Mouse (Mus musculus): ENCODE data around the gene Isy1. TPM values are rescaled to one million over a fixed set of nuclear protein-coding genes. Genes with fewer than 3 reads are reported as not detected.
"Not testable (repeated sequence)": the region's sequence is repeated elsewhere in the genome, so short reads cannot be mapped to it uniquely, and the experiment has no call there.

The Isy1 gene
- polyA plus RNA-seq, 1 experiment from 2014 or later: 50.7 TPM

- 85% methylated on average over 11 of the region's 11 CpGs for WGBS
- Histone ChIP-seq H3K4me3 (no peak overlapping the region), H3K9me3 (peaks cover 4% of the 10 kb centered on the region; the same call in 1 of the 2 replicates), H3K27ac (no peak overlapping the region), H3K4me1 (replicated peaks) (no peaks in the 10 kb centered on the region), H3K27me3 (ENCODE audit: insufficient read depth, poor library complexity, severe bottlenecking) (no peaks in the 10 kb centered on the region), H3K36me3 (no peaks in the 10 kb centered on the region)
- DNase-seq (ENCODE audit: low spot score): no peak
Measured at GRCm38 (mm10) chr6:87779174-87780165, 59.1 kb downstream of the Isy1 start.

- H3K4me1 ChIP-seq (replicated peaks): no peaks in the 10 kb centered on the region
- H3K27me3 ChIP-seq (ENCODE audit: insufficient read depth, poor library complexity, severe bottlenecking): no peaks in the 10 kb centered on the region
- no peak overlapping the region; the same call in 1 of the 2 replicates for H3K27ac ChIP-seq
- no peak for DNase-seq (ENCODE audit: low spot score)
- peaks cover 4% of the 10 kb centered on the region; the same call in 1 of the 2 replicates for H3K9me3 ChIP-seq
- H3K36me3 ChIP-seq: no peaks in the 10 kb centered on the region
- 82% methylated on average over 11 of the region's 11 CpGs for WGBS
- no peak overlapping the region for H3K4me3 ChIP-seq
Measured at GRCm38 (mm10) chr6:87778294-87779173, 60.1 kb downstream of the Isy1 start.

GRCm38 (mm10) chr6:87777842-87778241 is 60.8 kb downstream of the Isy1 start, which contains the start of gene Gp9:
Gene Gp9, plus strand, starts transcription at chr6:87778072.
- no peaks in the 10 kb centered on the region for H3K36me3 ChIP-seq
- no peak within 1 kb of the TSS for H3K4me3 ChIP-seq
- peaks cover 4% of the 10 kb centered on the region; the same call in 1 of the 2 replicates for H3K9me3 ChIP-seq
- H3K4me1 ChIP-seq (replicated peaks): no peaks in the 10 kb centered on the region
- 72% methylated on average over 2 of the region's 2 CpGs for WGBS
- H3K27me3 ChIP-seq (ENCODE audit: insufficient read depth, poor library complexity, severe bottlenecking): no peaks in the 10 kb centered on the region
- DNase-seq (ENCODE audit: low spot score): no peak
- no peak within 1 kb of the TSS; the same call in 1 of the 2 replicates for H3K27ac ChIP-seq

GRCm38 (mm10) chr6:87776663-87777062 is 61.9 kb downstream of the Isy1 start:
- 78% methylated on average over 1 of the region's 1 CpGs for WGBS
- Histone ChIP-seq H3K36me3 (no peaks in the 10 kb centered on the region), H3K4me1 (replicated peaks) (no peaks in the 10 kb centered on the region), H3K4me3 (no peak overlapping the region), H3K27me3 (ENCODE audit: insufficient read depth, poor library complexity, severe bottlenecking) (no peaks in the 10 kb centered on the region), H3K9me3 (peaks cover 4% of the 10 kb centered on the region; the same call in 1 of the 2 replicates), H3K27ac (no peak overlapping the region)
- DNase-seq (ENCODE audit: low spot score): no peak

GRCm38 (mm10) chr6:87775588-87776245 is 62.9 kb downstream of the Isy1 start:
- Histone ChIP-seq H3K27me3 (ENCODE audit: insufficient read depth, poor library complexity, severe bottlenecking) (no peaks in the 10 kb centered on the region), H3K4me3 (no peak overlapping the region), H3K9me3 (peaks cover 4% of the 10 kb centered on the region; the same call in 1 of the 2 replicates), H3K36me3 (no peaks in the 10 kb centered on the region), H3K4me1 (replicated peaks) (no peaks in the 10 kb centered on the region), H3K27ac (no peak overlapping the region)
- WGBS: 80% methylated on average over 3 of the region's 3 CpGs
- no peak for DNase-seq (ENCODE audit: low spot score)

- H3K27ac ChIP-seq: no peak overlapping the region
- no peak overlapping the region for H3K4me3 ChIP-seq
- DNase-seq (ENCODE audit: low spot score): no peak
- H3K27me3 ChIP-seq (ENCODE audit: insufficient read depth, poor library complexity, severe bottlenecking): no peaks in the 10 kb centered on the region
- peaks cover 4% of the 10 kb centered on the region; the same call in 1 of the 2 replicates for H3K9me3 ChIP-seq
- 87% methylated on average over 9 of the region's 9 CpGs for WGBS
- H3K36me3 ChIP-seq: no peaks in the 10 kb centered on the region
- no peaks in the 10 kb centered on the region for H3K4me1 ChIP-seq (replicated peaks)
Measured at GRCm38 (mm10) chr6:87774909-87775308, 63.7 kb downstream of the Isy1 start.

- H3K36me3 ChIP-seq: no peaks in the 10 kb centered on the region
- no peaks in the 10 kb centered on the region for H3K4me1 ChIP-seq (replicated peaks)
- H3K4me3 ChIP-seq: no peak overlapping the region
- WGBS: 69% methylated on average over 1 of the region's 1 CpGs
- no peak for DNase-seq (ENCODE audit: low spot score)
- no peaks in the 10 kb centered on the region for H3K27me3 ChIP-seq (ENCODE audit: insufficient read depth, poor library complexity, severe bottlenecking)
- H3K27ac ChIP-seq: no peak overlapping the region
- H3K9me3 ChIP-seq: peaks cover 4% of the 10 kb centered on the region; the same call in 1 of the 2 replicates
Measured at GRCm38 (mm10) chr6:87774466-87774865, 64.1 kb downstream of the Isy1 start.

- no peaks in the 10 kb centered on the region for H3K36me3 ChIP-seq
- no peak overlapping the region for H3K4me3 ChIP-seq
- H3K27me3 ChIP-seq (ENCODE audit: insufficient read depth, poor library complexity, severe bottlenecking): no peaks in the 10 kb centered on the region
- 59% methylated on average over 8 of the region's 8 CpGs for WGBS
- no peaks in the 10 kb centered on the region for H3K4me1 ChIP-seq (replicated peaks)
- no peak for DNase-seq (ENCODE audit: low spot score)
- peaks cover 7% of the 10 kb centered on the region; the same call in 1 of the 2 replicates for H3K9me3 ChIP-seq
- no peak overlapping the region for H3K27ac ChIP-seq
Measured at GRCm38 (mm10) chr6:87770626-87771025, 68.0 kb downstream of the Isy1 start.

- DNase-seq (ENCODE audit: low spot score); H3K4me1 ChIP-seq (replicated peaks); H3K36me3 ChIP-seq; H3K27me3 ChIP-seq (ENCODE audit: insufficient read depth, poor library complexity, severe bottlenecking); H3K9me3 ChIP-seq; H3K27ac ChIP-seq; H3K4me3 ChIP-seq: not testable (repeated sequence)
- WGBS: 91% methylated on average over 2 of the region's 2 CpGs
Measured at GRCm38 (mm10) chr6:87764296-87764695, 74.3 kb downstream of the Isy1 start.

Other genes starting within 250 kb of the Isy1 start
- 1.9 and 3.6 TPM in 2 replicates for gene Prokr1, start 248.1 kb downstream of the Isy1 start, polyA plus RNA-seq (2016; fragmentation: Nextera tagmentation; extraction: Ambion mirVana)
- 13.4 and 14.8 TPM in 2 replicates for gene Aplf, start 166.6 kb downstream of the Isy1 start, polyA plus RNA-seq (2016; fragmentation: Nextera tagmentation; extraction: Ambion mirVana)
- 4.2 and 5.8 TPM in 2 replicates for gene Efcc1, start 107.9 kb downstream of the Isy1 start, polyA plus RNA-seq (2016; fragmentation: Nextera tagmentation; extraction: Ambion mirVana)
- 3.0 and 3.1 TPM in 2 replicates for gene Gp9, start 60.7 kb downstream of the Isy1 start, polyA plus RNA-seq (2016; fragmentation: Nextera tagmentation; extraction: Ambion mirVana)
- 7.9 and 8.1 TPM in 2 replicates for gene Rab43, start 26.6 kb downstream of the Isy1 start, polyA plus RNA-seq (2016; fragmentation: Nextera tagmentation; extraction: Ambion mirVana)
- gene Gm45140, start 3.0 kb downstream of the Isy1 start, polyA plus RNA-seq (2016; fragmentation: Nextera tagmentation; extraction: Ambion mirVana): 0.77 and 1.7 TPM in 2 replicates
- gene Cnbp, start 12.3 kb upstream of the Isy1 start, polyA plus RNA-seq (2016; fragmentation: Nextera tagmentation; extraction: Ambion mirVana): 1,080 and 1,309 TPM in 2 replicates
- gene Copg1, start 49.0 kb upstream of the Isy1 start, polyA plus RNA-seq (2016; fragmentation: Nextera tagmentation; extraction: Ambion mirVana): 155 and 159 TPM in 2 replicates
- 49.7 and 57.0 TPM in 2 replicates for gene Hmces, start 75.1 kb upstream of the Isy1 start, polyA plus RNA-seq (2016; fragmentation: Nextera tagmentation; extraction: Ambion mirVana)
- gene H1fx, start 142.8 kb upstream of the Isy1 start, polyA plus RNA-seq (2016; fragmentation: Nextera tagmentation; extraction: Ambion mirVana): 26.5 and 33.1 TPM in 2 replicates
- gene Rab7, start 206.5 kb upstream of the Isy1 start, polyA plus RNA-seq (2016; fragmentation: Nextera tagmentation; extraction: Ambion mirVana): 208 and 238 TPM in 2 replicates
- gene Rpn1, start 245.7 kb upstream of the Isy1 start, polyA plus RNA-seq (2016; fragmentation: Nextera tagmentation; extraction: Ambion mirVana): 277 and 300 TPM in 2 replicates

Measured in hindbrain, embryonic 10.5 days (tissue).